Mouse (Mus musculus): ENCODE data around the gene Slc44a5.

Slc44a5 gene

DNA sequence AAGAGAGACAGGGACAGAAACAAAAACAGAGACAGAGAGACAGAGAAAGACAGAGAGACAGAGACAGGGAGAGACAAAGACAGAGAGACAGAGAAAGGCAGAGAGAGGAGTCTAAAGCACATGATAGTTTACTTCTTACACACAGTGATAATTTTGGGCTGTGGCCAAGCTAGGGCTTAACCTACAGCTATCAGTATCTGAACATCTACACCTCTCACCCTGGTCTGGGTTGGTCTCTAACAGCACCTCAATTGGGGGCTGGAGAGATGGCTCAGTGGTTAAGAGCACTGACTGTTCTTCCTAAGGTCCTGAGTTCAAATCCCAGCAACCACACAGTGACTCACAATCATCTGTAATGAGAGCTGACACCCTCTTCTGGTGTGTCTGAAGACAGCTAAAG lies 325.3 kb downstream of the Slc44a5 start:
- no peak for DNase-seq (ENCODE audit: low read depth, low spot score)

DNA sequence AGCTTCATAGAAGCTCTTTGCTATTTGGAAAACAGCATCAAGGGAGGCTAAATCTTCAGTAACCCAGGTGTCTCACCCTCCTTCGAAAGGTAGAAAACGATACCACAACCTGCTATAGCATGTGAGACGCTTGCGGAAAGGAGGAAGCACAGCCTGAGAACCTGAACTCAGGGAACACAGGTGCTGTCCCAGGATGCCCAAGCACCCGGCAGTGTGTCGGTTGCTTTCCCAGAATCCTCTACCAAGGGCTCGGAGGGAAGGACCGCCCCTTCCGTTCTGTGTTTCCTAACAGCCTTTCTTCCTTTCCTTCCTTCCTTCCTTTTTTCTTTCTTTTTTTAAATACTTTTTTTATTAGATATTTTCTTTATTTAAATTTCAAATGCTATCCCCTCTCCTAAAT lies 326.8 kb downstream of the Slc44a5 start:
- DNase-seq (ENCODE audit: low read depth, low spot score) = no peak

DNA sequence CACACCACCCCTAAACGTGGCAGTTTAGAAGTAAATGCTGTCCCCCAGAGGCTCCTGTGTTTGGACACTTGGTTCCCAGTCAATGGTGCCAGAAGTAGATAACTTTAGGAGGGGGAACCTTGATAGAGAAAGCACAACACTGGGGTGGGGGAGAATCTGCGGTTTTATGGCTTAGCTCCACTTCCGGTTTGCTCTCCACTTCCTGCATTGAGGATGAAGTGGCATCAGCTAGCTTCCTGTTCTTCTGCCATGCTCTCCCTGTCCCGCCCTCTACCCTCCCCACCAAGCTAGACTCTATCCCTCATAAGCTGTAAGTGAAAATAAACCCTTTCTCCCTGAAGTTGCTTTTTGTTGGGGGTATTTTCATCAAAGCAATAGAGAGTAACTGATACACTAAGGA lies 327.9 kb downstream of the Slc44a5 start:
- no peak for DNase-seq (ENCODE audit: low read depth, low spot score)

DNA sequence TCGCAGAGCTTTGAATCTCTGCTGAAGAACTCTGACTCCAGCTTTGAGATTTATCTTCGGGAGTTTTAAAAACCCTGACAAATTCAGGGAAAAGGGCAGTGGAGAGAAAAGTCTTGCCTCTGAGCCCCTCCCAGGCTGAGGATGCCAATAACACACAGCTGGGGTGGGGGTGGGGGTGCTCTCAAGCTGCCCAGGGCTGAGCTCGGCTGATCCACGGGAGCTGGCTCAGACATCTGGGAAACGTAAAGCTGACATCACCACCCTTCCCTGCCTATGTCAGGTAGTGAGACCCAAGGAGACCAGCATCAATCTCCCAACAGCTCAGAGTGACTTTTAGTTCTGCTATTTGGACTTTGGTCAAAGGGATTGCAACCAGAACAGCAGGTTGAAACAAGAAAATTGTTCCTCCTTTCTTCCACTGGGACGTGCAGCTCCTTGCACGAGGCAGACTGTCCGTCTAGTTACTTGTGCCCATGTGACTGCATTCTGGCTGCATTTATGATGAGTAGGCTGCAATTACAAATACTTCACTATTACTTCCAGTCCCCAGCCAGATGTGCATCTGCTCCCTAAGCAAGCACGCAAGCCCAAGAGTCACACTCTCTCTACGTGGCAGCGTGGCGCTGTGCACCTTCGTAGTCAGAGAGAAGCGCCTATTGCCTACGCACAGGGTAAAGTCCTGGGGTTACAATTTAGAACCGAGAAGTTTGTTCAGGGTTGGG lies 332.1 kb downstream of the Slc44a5 start:
- DNase-seq (ENCODE audit: low read depth, low spot score) = no peak

DNA sequence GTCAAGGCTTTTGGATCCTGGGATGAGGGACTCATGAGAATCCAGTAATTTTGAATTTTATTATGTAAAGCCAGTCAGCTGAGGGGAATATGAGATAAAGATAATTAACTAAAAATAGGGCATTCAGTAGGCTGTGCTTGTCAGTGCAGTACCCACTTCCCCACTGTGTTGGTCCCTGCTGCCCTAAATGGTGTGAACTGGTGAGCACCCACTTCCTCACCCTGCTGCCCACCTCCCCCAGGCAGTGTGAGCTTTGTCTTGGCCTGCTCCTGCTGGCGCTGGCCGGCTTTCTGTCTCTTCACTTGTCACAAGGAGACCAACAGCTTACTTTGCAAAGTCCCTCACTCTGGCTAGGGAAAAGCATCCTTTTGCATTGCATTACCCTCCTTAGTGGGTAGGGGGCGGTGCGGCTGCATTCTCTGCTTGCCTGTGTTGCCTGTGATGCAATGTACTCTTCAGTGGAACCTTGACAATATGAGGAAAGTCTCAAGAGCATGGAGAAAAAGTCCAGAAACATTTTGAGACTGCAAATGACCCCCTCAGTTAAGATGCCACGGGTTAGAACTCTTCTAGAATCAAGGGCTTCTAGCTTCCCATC lies 344.5 kb downstream of the Slc44a5 start:
- DNase-seq (ENCODE audit: low read depth, low spot score) = peak; percentile 73

All from ZHBTc4 (cell line).